Mouse (Mus musculus): Measurements from ENCODE around the gene Clk3.
A peak's percentile ranks its signal among the peaks of the same experiment; 100 is the strongest.
"Not testable (repeated sequence)": the region's sequence is repeated elsewhere in the genome, so short reads cannot be mapped to it uniquely, and the experiment has no call there.

Clk3 gene

DNA sequence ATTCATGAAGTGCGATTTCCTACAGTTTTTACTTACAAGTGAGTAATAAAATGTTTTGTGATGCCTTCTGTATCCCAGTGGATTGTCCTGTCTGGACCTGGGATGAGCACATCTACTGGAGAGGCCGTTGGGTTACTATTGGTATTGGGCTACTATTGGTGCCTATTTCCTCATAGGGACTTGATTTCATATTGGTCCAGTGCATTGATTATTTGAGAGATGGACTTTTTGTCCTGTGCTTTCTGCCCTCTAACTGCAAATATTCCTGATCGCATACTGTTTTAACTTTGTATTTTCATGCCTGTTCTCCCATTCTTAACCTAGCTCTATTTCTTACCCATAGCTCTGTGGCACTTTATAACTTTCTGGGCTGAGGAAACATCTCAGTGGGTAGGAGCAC lies 41.0 kb downstream of the Clk3 start:
- DNase-seq (ENCODE audit: low read depth, low spot score), result no peak

DNA sequence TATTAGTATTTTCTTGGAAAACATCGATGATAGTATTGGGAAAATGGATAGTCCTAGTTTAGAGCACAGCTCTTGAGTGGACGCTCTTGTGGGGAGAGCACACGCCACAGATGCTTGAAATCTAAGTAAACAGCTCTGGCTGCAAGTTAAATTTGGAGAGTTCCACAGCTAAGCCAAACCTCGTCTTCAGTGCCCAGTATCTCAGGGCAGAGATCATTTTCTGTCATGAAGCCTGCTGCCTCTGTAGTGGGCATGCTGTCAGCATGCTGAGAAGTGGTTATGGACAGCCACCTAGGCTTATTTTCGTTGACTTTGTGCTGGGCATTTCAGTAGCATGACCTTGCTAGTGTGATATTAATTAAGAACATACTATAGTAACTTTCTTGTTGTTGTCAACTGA lies 41.9 kb downstream of the Clk3 start:
- no peak for DNase-seq (ENCODE audit: low read depth, low spot score)

DNA sequence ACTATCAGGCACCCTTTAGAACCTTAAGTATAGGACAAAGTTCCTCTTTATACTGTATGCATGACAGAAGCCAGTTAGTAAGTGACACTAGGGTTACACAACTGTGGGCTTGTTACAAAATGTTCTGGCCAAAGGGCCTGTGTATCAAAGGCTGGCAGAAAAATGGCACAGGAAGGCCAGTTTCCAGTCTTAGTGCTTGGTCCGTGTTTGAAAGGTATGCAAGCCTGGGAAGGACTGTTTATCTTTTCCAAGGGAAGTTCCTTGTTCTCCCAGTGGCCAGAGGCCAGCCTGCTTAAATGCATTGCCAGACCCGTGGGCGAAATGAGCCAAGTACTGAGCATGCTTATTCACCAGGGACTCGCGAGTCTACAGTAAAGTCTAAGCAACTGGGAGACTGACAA lies 42.3 kb downstream of the Clk3 start:
- no peak for DNase-seq (ENCODE audit: low read depth, low spot score)

DNA sequence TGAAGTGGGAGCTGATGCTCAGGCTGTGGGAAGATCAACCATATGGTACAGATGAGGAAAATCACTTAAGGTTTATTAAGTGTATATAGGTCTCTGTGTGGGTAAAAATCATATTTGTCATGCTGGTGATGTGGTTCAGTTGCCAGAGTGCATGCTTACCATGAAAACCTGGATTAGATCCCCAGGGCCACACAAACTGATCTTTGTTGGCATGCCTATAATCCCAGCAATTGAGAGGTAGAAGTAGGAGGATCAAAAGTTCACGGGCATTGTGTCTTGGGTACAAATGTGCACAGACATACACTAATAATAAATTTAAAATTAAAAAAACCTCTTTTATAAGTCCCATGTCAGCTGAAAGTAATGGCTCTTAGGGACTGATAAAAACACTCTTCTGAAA lies 43.3 kb downstream of the Clk3 start:
- no peak for DNase-seq (ENCODE audit: low read depth, low spot score)

DNA sequence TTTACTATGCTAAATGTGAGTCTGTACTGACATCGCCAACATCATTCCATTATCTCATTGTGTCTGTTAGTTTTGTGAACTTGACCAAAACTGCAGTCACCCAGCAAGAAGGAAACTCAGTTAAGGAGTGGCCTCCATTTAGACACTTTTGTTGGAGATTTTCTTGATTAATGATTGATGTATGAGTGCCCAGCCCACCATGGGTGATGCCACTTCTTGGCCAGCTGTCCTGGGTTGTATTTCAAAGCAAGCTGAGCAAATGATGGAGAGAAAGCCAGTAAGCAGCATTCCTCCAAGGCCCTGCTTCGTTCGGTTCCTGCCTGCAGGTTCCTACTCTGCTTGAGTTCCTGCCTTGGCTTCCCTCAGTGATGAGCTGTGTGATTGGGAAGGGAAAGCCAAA lies 44.9 kb downstream of the Clk3 start:
- DNase-seq (ENCODE audit: low read depth, low spot score), result no peak

DNA sequence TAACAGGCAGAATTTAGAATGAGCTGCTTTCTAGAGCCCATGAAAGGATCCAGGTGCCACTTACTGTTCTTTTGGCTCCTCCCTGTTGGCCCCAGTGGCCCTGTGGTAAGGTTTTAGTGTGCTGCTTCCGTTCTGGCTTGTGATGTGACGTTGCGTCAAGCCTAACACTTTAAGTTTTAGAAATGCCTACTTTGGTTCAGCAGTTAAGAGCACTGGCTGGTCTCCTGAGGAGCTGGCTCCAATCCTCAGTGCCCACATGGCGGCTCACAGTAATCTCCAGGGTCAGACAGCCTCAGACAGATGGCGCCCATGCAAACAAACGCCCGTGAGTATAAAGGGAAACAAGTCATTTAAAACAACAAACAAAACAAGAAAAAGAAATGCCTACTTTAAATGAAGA lies 47.3 kb downstream of the Clk3 start:
- DNase-seq (ENCODE audit: low read depth, low spot score), result no peak

DNA sequence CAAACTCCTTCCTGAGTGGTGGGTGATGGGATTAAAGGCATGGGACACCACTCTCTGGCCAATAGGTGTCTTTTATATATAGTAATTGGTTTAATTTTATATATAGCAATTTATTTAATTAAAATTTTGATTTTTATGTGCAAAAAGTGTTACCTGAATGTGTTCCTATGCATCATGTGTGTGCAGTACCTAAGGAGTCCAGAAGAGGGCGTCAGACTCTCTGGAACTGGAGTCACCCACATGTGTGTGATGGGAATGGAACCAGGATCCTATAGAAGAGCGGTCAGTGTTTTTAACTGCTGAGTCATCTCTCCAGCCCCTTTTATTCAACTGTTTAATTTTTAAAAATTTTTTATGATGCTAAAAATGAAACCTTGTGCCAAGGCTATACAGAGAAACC lies 53.5 kb downstream of the Clk3 start:
- no peak for DNase-seq (ENCODE audit: low read depth, low spot score)

DNA sequence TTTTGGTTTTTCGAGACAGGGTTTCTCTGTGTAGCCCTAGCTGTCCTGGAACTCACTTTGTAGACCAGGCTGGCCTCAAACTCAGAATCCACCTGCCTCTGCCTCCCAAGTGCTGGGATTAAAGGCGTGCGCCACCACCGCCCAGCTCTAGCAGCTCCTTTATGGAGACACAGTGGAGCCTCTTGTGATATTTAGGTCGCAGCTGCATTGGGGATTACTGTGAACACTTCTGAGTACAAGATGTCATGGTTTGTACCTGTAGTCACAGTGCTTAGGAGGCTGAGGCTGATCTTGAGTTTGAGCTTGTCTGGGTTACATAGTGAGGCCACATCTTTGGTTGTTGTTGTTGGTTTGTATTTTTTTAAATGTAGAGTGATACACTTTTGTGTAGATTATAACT lies 55.4 kb downstream of the Clk3 start:
- DNase-seq (ENCODE audit: low read depth, low spot score), result not testable (repeated sequence)

DNA sequence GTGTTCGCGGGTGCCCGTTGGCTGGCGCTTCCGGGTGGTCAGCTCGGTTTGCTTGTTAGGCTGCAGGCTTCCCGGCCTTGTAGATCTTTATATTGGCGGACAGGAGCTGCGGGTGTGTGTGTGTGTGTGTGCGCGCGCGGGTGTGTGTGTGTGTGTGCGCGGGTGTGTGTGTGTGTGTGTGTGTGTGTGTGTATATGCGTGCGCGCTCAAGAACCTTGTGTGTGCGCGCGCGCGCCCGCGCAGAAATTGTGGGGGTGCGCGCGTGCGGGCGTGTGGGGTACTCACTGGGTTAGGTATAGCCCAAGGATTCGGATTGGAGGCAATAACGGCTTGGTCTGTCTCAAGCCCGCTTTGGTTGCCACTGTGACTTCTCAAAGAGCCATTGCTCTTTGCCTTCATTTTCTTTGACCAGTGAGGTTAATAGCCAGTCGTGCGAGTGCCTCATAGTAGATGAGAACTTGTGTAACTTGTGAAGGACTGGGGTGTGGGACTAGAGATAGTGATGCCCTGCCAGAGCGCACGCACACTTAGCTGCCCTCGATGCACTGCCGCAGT lies 56.9 kb downstream of the Clk3 start:
- no peak for DNase-seq (ENCODE audit: low read depth, low spot score)

DNA sequence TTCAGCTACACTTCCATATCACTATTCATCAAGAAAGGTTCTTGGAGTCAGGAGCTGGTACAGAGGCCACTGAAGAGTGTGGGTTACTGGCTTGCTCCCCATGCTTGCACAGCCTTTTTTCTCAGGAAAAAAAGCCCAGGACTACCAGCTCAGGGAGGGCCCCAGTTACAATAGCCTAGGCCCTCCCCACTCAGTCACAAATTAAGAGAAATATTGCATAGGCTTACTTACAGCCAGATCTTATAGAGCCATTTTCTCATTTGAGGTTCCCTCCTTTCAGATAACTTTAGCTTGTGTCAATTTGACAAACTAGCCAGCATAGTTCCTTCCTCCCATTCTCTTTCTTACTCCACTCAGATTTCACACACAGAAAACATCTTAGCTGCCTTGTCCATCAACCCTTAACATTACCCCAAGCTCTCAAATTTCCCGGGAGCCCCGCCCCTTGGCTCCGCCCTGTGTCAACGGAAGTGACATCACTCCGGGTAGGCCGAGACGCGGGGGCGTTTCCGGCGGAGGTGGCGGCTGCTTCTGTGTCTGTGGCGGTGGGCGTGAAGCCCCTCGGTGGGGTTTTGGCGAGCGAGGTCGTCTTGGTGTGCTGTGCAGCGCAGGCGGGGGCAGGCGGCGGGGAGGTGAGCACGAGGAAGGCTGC lies 57.5 kb downstream of the Clk3 start, which contains the start of gene Edc3:
Gene Edc3, plus strand, starts transcription at position 473 of the 652 bp plus-strand sequence.
- DNase-seq (ENCODE audit: low read depth, low spot score), result peak; percentile 67

DNA sequence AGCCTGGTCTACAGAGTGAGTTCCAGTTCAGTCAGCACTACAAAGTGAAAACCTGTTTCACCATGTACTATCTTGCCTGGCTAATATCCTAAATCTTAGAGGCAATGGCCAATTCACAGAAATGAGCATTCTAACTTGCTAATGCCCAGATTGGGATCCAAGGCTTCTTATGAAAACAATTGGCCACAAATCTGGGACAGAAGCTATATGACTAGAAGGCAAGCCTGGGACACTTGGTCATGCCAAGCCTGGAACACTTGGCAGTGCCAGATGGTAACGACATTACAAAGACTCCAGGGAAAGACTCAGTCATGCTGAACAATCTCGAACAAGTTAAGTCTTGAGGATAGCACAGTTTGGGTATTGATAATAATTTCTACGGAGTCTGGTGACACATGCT lies 59.2 kb downstream of the Clk3 start:
- DNase-seq (ENCODE audit: low read depth, low spot score), result no peak

Data from retina, adult 2 months (tissue).